In genomic region chr9:48736361-48737209, GRCm38 (mm10) we compare ENCODE assay signal across 7 mouse cellular contexts.
DNase-seq lines count a peak whose midpoint lies in the region; ATAC-seq lines count a peak whose summit lies in the region.

No protein-coding gene starts in this region.

- 16% methylated on average over 10 of the region's 10 CpGs for WGBS in forebrain, embryonic 15.5 days
- 31% methylated on average over 10 of the region's 10 CpGs for WGBS in intestine, embryonic 14.5 days

- ATAC-seq in forebrain, embryonic 15.5 days (replicated peaks), result peak; percentile 54
- ATAC-seq in intestine, embryonic 14.5 days (replicated peaks; ENCODE audit: low FRiP score, low TSS enrichment, low read depth), result no peak
- ATAC-seq in monocyte, adult 5-6 weeks (replicated peaks; ENCODE audit: insufficient number of reproducible peaks, low FRiP score, low TSS enrichment, poor library complexity, severe bottlenecking), result no peak

- no peaks in the 10 kb centered on the region for H3K9me3 ChIP-seq in forebrain, embryonic 15.5 days
- H3K9me3 ChIP-seq in intestine, embryonic 14.5 days (ENCODE audit: control insufficient read depth, low read length), result no peaks in the 10 kb centered on the region

- H3K27me3 ChIP-seq in forebrain, embryonic 15.5 days, result no peaks in the 10 kb centered on the region
- no peaks in the 10 kb centered on the region for H3K27me3 ChIP-seq in intestine, embryonic 14.5 days (replicated peaks; ENCODE audit: control insufficient read depth, insufficient read depth, low read length)

- peak; percentile 72 for DNase-seq in left cerebral cortex, adult 11 months (ENCODE audit: low spot score)
- no peak for DNase-seq in left cerebral cortex, postnatal 4 days
- DNase-seq in intestine, embryonic 14.5 days (ENCODE audit: low spot score), result no peak
- peak; percentile 77 for DNase-seq in lung, postnatal 25 days (ENCODE audit: low spot score)
- no peak for DNase-seq in embryo, embryonic 11 days

- H3K4me2 ChIP-seq in forebrain, embryonic 15.5 days (replicated peaks), result peak overlapping the region; percentile 35
- peak overlapping the region; percentile 40 for H3K4me2 ChIP-seq in intestine, embryonic 14.5 days (ENCODE audit: low read length)

- peaks cover 93% of the 10 kb centered on the region for H3K4me1 ChIP-seq in forebrain, embryonic 15.5 days
- H3K4me1 ChIP-seq in intestine, embryonic 14.5 days (replicated peaks; ENCODE audit: control insufficient read depth, insufficient read depth, low read length), result peaks cover 44% of the 10 kb centered on the region

- intact Hi-C loops in left cerebral cortex, postnatal 4 days (cut with DNase I), result loop anchor here (5.0 kb wide), 1 partner anchor 101 kb away; the partner anchor contains the start of gene Zbtb16

- H3K9ac ChIP-seq in forebrain, embryonic 15.5 days (replicated peaks), result 0 out of 2 replicates have a peak overlapping the region, but pooled peaks have one; percentile 19
- no peak overlapping the region for H3K9ac ChIP-seq in intestine, embryonic 14.5 days (ENCODE audit: low read length)

- H3K27ac ChIP-seq in forebrain, embryonic 15.5 days (replicated peaks), result peak overlapping the region; percentile 79
- H3K27ac ChIP-seq in intestine, embryonic 14.5 days (ENCODE audit: low read depth), result peak overlapping the region; percentile 76

- no peak overlapping the region for H3K4me3 ChIP-seq in forebrain, embryonic 15.5 days
- H3K4me3 ChIP-seq in intestine, embryonic 14.5 days (ENCODE audit: low read depth, low read length), result no peak overlapping the region

- no peaks in the 10 kb centered on the region for H3K36me3 ChIP-seq in forebrain, embryonic 15.5 days
- no peaks in the 10 kb centered on the region for H3K36me3 ChIP-seq in intestine, embryonic 14.5 days (ENCODE audit: control insufficient read depth, insufficient read depth, low read length)

Comparison
In these comparisons a context has a peak if more than half of its experiments do, and no peak if none do; other contexts are left out.
1. DNase-seq: peak in left cerebral cortex, adult 11 months (single experiment) and lung, postnatal 25 days (single experiment); none in left cerebral cortex, postnatal 4 days (single experiment), intestine, embryonic 14.5 days (single experiment) and embryo, embryonic 11 days (single experiment).